Mouse (Mus musculus) stomach, postnatal 0 days (tissue): ENCODE results near the gene Sdc4.

Experiments used
- CTCF ChIP-seq: IDR thresholded peaks from 2 replicates; pipeline ENCODE4 v1.5.1; 2016; ENCODE audit warnings: antibody characterized with exemption, low read depth, mild to moderate bottlenecking, moderate library complexity
- EP300 ChIP-seq: optimal IDR thresholded peaks from 2 replicates; pipeline ENCODE3; 2016; ENCODE audit warnings: antibody characterized with exemption

DNA sequence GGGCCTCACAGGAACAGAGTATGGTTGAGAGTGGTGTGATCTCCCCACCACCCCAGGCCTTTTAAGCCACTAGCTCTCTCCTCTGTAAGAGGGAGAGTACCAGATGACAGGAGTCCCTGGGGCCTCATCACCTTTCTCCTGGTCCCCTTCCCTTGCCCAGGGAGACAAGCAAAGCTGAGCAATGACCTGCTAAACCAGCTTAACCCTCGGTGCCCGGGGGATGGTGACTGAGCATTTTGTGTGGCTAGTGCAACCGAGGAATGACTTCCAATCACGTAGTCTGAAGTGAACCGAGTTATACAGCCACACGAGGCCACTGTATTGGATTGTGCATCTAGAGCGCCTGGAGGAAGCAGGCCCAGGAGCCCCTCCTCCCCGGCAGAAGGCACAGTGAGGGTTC is 19.3 kb downstream of the Sdc4 start:
- TF ChIP-seq CTCF (no peak), EP300 (no peak)
